Mouse (Mus musculus) kidney, postnatal 4 days (tissue): ENCODE results near the gene Fabp1.
A peak's percentile ranks its signal among the peaks of the same experiment; 100 is the strongest.

Source experiments
- DNase-seq, 2 experiments: peaks; one replicate each; pipeline ENCODE4 v3.0.0; 2021; ENCODE audit warnings: mixed read lengths in 2 of 2

The Fabp1 gene

GRCm38 (mm10) chr6:71199612-71200011 is at the start of gene Fabp1:
Gene Fabp1 (plus strand): TSS chr6:71199827.
- no peak for DNase-seq

DNA sequence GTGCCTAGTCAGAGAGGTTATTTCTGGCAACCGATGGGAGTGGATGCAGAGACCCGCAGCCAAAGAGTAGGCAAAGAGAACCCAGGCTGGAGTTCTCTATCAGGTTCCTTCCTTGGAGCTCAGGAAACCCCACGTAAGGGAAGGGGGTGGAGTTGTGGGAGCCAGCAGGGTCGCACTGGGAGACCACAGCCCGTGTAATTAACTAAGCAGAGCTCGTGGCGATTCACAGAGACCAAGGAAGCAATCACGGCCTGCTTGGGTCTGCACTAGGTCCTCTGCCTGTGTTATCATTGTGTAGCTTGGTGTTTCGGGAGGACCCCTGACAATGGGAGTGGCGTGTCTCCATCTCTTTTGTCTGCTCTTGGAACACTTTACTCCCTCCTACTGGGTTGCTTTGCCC is 48.5 kb upstream of the Fabp1 start:
- DNase-seq = no peak

DNA sequence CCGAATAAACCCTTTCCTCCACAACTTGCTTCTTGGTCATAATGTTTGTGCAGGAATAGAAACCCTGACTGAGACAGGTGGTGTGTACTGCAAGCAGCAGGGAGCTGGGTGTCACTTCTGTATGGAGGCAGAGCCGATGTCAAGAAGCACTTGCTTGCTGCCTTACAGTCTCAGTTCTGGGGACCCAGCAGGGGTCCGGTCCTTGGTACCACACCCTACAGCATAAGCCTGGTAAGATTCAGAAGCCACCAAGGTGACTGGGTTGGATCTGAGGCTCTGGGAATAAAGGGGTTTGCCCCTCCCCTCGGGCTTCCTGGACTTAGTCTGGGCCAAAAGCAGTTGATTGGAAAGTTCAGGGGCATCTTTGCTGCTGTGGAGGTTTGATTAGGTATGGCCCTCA is 46.1 kb upstream of the Fabp1 start:
- DNase-seq = no peak

DNA sequence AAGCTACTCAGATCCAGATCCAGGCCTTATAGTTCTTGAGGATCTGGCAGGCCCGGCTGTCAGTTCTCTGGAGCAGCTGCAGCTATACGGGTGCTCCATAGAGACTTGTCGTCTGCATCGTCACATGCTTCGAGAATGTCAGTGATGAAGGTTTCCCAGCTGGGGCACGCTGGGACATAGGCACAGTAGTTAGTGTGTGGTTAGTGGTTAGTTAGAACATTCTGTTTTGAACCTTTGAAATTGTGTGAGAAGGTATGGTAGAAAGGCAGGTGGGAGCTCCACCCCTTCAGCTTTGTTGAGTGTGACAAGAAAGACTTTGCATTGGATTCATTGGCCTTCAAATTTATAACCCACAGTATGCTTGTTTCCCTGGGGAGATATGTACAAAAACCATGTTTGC is 44.8 kb upstream of the Fabp1 start:
- no peak for DNase-seq

GRCm38 (mm10) chr6:71156674-71157326 is 42.8 kb upstream of the Fabp1 start:
- peak in 1 of 2 experiments; percentile 12 for DNase-seq

DNA sequence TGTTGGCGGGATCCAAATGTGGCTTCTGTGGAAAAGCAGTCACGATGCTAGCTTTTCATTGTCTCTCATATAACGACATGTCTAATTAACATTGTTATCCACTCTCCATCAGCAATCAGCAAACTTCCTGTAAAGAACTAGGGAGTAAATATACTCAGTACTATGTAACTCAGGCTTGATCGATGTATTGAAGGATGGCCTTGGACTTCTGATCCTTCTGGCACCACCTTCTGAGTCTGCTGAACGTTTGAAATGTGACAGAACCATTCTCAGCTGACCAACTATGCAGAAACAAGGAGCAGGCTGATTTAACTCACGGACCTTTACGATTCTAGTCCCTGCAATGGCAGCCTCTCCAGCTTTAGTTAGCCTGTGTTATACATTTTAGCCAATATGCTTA is 38.3 kb upstream of the Fabp1 start:
- DNase-seq = no peak

DNA sequence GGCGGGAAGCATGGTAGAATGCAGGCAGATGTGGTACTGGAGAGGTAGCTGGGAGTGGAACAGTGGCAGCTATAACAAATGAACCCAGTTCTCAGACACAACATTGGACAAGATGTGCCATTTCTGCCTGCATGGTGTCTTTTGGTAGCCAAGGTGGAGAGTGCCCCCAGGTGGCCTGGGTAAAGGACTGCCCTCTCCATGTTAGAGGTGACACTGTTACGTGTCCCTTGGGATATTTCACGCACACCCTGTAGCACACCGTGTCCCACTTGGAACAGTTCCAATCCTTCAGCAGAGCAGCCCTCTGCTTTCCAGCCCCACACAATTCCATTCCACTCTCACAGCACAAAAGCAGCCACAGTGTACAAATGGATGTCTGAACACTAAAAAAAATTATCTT is 37.4 kb upstream of the Fabp1 start:
- peak; percentile 31 to 46 for DNase-seq

- peak; percentile 41 to 62 for DNase-seq
These were observed 35.2 kb upstream of the Fabp1 start for GRCm38 (mm10) chr6:71164394-71164793.

DNA sequence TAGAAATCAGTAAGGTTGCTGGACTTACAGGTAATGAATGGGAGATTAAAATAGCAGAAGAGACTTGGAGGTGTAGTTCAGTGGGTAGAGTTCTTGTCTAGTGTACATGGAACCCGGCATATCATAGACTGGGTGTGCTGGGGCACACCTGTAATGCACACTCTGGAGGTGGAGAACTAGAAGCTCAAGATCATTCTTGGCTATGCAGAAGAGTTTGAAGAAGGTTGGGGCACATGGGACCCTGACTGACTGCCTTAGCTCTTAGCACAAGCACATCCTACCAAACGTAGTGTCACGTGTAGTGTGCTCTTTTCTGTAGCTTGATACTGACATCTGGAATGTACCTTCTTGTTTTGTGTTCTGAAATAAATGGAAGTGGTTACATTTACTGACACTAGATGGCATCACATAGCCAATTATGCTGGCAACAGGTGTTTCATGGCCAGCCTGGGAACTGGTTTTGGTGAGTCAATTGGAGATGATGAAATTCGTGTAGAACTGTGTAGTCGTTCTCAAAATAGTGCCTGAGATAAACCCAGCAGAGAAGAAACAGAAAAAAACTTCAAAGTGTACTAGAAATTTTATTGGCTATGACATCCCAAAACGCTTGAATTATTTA is 33.0 kb upstream of the Fabp1 start:
- no peak for DNase-seq

DNA sequence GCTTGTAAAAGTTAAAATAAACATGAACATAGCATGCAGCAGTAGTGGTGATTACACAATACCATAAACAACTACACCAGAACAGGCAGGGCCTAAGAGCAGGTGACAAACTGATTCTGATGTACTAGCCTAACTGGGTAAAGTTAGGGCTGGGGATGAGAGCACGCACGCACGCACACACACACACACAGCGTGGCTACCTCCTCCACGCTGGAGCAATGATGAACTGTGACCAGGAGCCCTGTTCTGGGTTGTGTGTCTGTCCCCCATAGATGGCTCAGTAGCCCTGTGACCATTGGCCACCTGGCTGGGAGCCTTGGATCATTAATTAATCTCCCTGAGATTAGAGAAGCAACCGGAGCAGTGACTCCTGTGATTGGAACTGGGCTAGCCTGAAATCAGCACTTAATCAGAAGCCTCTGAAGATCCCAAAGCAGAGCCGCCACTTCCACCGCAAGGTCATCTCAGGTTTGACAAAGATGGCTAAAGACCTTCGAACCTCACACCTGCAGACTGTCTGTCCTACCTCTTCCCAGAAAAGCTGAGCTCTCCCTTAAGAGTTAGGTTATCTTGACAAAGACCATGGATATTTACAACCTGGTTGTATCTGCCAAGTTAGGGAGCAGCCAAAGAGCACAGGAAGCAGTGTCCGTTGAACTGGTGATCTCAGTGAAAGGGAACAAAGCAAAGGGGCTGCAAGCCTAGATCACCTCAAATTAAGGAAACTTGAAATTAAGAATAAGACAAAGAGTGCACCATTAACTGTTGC is 26.6 kb upstream of the Fabp1 start:
- DNase-seq = no peak

DNA sequence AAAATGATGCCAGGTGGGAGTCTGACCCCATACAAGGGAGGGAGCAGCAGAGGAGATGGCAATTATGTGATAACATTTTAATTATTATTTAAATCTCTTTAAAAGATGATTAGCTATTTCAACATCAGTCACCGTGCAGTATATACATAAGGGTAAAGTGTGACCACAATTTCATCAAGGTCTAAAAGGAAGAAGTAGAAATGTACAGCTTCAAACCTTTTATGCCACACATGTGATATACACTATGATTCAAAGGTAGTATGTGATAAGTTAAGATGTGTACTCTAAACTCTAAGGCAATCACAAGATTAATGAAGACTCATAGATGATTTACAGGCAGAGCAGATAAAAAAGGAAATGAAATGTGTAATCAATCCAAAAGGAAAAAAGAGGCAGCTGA is 19.0 kb upstream of the Fabp1 start:
- DNase-seq = no peak

DNA sequence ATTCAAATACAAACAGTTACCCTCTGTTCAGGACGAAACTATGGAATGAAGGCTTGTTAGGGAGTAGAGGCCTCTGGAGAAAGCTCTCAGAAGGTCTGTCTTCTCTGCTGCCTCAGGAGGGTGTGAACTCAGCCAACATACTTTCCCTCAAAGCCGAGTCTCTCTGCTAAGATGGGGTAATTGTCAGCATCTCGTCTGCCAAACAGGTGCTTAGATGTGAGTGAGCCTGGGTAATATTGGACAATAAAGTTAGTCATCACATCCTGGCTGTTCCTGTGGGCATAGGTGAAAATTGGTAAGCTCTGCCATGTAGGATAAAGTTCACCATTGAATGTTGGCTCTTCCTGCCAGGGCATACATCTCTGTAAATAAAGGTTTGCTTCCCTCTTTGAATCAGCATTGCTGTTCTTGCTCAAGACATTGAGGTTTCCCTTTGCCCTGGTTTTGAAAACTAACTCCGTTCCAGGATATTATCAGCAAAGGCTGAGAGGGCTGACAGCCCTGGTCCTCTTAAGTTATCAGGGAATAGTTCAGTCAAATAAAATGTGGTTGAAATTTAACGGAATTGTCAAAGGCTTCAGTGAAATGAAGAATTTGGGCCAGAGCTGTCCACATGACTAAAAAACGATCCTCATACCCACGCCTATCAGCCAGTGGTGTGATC is 14.6 kb upstream of the Fabp1 start:
- no peak for DNase-seq

DNA sequence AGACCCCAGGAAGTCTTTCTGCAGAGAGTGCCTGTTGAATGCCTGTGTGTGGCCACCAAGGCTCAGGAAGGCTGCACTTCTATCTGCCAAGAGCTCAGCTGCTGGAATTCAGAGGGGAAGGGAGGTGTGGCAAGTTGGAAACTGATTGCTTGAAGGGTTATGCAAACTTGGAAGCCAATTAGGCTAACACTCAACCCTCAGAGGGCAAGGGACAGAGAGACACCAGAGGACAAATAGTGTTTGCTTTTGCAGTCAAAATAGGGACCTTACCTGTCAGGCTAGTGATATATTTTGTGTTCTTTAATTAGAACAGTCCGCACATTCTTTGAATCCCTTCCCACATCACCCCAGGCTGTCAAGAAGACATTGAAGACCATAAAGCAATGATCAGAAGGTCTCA is 10.0 kb upstream of the Fabp1 start:
- no peak for DNase-seq

DNA sequence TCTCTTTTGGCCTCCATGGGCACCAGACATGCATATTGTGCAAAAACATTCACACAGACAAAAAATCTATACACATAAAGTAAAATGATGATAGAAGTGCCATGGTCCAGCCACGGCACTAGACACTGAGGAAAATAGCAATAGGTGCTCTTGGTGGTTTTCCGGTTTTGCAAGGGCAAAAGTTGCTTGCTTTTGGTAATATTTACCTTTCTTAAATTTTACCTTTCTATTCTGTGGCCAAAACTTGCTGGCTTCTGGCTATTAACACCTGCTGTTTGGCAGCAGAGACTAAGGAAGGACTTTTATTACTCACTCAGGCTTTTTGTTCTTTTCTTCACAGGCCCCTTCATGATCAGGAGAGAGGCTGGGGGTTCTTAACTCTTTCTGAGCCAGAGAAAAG is 9.1 kb upstream of the Fabp1 start:
- DNase-seq = no peak

- DNase-seq = no peak
These were observed 6.4 kb upstream of the Fabp1 start for GRCm38 (mm10) chr6:71193151-71193740.

DNA sequence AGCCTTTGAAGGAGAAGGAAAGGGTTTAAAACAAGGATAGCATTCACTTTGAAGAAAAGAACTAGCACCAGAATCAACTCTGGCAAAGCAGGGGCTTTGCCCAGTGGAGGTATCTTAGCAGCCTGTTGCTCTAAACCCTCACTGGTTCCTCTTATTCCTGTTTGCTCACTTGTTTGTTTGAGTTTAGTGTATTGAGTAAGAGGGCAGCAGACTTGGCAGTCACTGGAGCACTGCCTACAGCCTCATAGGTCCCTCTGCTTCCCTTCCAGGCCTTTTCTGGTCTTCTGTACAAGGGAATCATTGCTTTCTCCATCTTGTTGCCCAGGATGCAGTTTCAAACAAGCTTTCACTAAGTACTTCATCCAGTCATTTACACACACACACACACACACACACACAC is 3.5 kb upstream of the Fabp1 start:
- DNase-seq = no peak

GRCm38 (mm10) chr6:71197636-71198535 is 1.7 kb upstream of the Fabp1 start:
- no peak for DNase-seq

DNA sequence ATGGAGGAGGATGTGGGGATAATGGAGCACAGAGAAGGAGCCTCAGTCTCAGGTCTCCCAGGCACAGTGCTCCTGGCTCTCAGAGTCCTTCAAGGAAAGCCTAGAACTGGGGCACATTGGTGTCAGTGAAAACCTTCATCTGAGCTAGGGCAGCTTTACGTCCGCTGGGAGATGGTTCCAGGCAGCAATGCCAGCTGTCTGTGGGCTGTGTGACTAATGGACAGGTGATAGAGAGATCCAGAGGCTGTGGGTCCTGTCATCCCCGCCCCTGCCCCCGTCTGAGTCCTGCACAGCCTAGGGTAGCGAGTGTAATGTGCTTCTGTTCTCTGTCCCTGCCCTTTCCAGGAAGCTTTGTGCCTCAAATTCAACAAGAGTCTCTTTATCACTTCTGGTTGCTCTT is 2.3 kb downstream of the Fabp1 start:
- DNase-seq = no peak

DNA sequence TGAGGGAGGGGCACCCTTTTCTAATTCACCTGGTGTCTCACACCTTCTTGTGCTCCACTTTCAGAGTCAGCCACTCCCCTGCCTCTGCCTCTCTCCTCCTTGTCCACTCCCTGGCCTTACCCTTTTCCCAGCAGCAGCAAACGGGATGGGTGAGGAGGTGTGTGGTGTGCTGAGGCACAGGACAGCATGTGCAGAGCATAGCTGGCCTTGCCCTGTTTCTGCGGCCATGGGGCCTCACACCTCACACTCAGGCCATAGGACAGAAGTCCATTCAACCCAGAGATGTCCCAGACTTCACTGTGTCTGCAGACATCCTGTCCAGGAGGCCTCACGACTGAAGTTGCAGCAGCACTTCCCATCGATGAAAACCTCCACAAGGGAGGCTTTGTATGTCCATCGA is 4.0 kb downstream of the Fabp1 start:
- no peak for DNase-seq

DNA sequence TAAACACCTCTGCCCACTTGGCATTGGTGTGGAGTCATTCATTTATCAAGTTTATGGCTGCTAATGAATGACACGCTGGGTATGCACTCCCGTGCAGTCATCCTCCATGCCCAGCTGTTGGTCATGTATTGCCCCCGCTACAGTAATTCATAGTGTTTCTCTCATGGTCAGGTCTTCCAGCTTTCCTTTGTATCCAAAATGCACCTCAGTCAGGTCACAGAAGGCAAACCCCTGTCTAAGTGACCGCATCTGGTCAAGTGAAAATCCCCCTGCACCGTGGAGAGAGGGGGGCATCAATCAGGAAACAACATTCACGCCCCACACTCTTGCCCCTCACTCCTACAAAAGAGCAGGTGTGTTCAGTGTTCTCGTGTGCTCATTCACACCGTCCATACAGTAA is 4.5 kb downstream of the Fabp1 start:
- no peak for DNase-seq

DNA sequence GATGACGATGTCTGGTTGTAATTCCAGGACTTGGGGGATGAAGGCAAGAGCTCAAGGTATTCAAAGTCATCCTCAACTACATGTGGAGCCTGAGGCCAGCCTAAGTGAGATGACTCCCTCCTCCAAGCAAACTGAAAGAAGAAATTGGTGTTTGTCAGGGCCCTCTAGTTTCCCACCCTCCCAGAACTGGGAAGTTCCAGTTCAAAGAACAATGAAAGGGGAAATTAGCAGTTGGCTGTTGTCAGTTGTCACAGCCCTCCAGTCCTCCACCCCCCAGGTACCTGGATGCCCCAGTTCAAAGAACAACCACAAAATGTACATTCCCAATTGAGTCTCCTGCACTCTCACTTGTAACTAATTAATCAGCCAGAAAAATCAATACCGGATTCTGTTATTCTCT is 9.1 kb downstream of the Fabp1 start:
- no peak for DNase-seq

DNA sequence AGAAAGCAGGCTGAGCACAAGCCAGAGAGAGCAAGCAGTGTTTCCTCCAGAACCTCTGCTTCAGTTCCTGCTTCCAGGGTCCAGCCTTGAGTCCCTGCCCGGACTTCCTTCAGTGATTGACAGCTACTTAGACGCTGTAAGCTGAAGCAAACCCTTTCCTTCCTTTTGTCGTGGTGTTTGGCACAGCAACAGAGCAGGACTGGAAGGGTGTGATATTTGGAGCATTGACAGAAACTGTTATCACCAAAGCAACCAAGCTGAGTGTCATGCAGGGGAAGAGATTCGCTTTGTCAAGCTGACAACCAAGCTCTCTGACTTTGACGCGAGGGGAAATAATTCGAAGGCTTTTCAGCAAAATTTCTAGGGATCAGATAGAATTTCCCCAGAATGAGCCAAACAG is 12.3 kb downstream of the Fabp1 start:
- DNase-seq = no peak
